Mouse (Mus musculus) spleen, adult 18-20 months (tissue): ENCODE data around the gene Ccl12.

Experiments used
- DNase-seq, 2 experiments: peaks; one replicate each; pipeline ENCODE4 v3.0.0; 2022; ENCODE audit warnings: mixed read lengths in 2 of 2

Ccl12 gene

GRCm38 (mm10) chr11:82101529-82101928 is at the start of gene Ccl12:
Gene Ccl12, plus strand, starts transcription at chr11:82101845.
- no peak for DNase-seq

GRCm38 (mm10) chr11:82053849-82054248 is 47.8 kb upstream of the Ccl12 start:
- DNase-seq: no peak

- no peak for DNase-seq
Measured at GRCm38 (mm10) chr11:82057646-82058045, 44.0 kb upstream of the Ccl12 start, which contains the start of gene Ccl11. Gene Ccl11, plus strand, starts transcription at chr11:82057823.

- no peak for DNase-seq
Measured at GRCm38 (mm10) chr11:82062226-82062625, 39.4 kb upstream of the Ccl12 start.

- DNase-seq: no peak
Measured at GRCm38 (mm10) chr11:82063454-82063853, 38.2 kb upstream of the Ccl12 start.

- no peak for DNase-seq
Measured at GRCm38 (mm10) chr11:82066953-82067571, 34.6 kb upstream of the Ccl12 start.

GRCm38 (mm10) chr11:82071076-82071475 is 30.6 kb upstream of the Ccl12 start:
- no peak for DNase-seq

- DNase-seq: no peak
Measured at GRCm38 (mm10) chr11:82072374-82072773, 29.3 kb upstream of the Ccl12 start.

GRCm38 (mm10) chr11:82072984-82073383 is 28.7 kb upstream of the Ccl12 start:
- DNase-seq: no peak

- no peak for DNase-seq
Measured at GRCm38 (mm10) chr11:82073686-82074085, 28.0 kb upstream of the Ccl12 start.

- DNase-seq: no peak
Measured at GRCm38 (mm10) chr11:82077031-82077430, 24.6 kb upstream of the Ccl12 start.

- DNase-seq: no peak
Measured at GRCm38 (mm10) chr11:82078136-82078730, 23.4 kb upstream of the Ccl12 start.

GRCm38 (mm10) chr11:82080865-82081264 is 20.8 kb upstream of the Ccl12 start:
- DNase-seq: no peak

GRCm38 (mm10) chr11:82084360-82084759 is 17.3 kb upstream of the Ccl12 start:
- DNase-seq: no peak

- no peak for DNase-seq
Measured at GRCm38 (mm10) chr11:82099511-82100323, 1.9 kb upstream of the Ccl12 start.

- DNase-seq: no peak
Measured at GRCm38 (mm10) chr11:82101087-82101486, 558 bp upstream of the Ccl12 start.

- no peak for DNase-seq
Measured at GRCm38 (mm10) chr11:82109611-82110010, 8.0 kb downstream of the Ccl12 start.

- no peak for DNase-seq
Measured at GRCm38 (mm10) chr11:82110372-82111248, 9.0 kb downstream of the Ccl12 start.

GRCm38 (mm10) chr11:82114885-82115284 is 13.2 kb downstream of the Ccl12 start, which contains the start of gene Ccl8:
Gene Ccl8, plus strand, starts transcription at chr11:82115185.
- DNase-seq: no peak

- DNase-seq: no peak
Measured at GRCm38 (mm10) chr11:82116041-82116440, 14.4 kb downstream of the Ccl12 start.

- DNase-seq: no peak
Measured at GRCm38 (mm10) chr11:82132977-82133376, 31.3 kb downstream of the Ccl12 start.

GRCm38 (mm10) chr11:82136196-82136595 is 34.6 kb downstream of the Ccl12 start:
- DNase-seq: no peak
